Mouse (Mus musculus): ENCODE results near the gene Mfsd2a.
"Not testable (repeated sequence)": the region's sequence is repeated elsewhere in the genome, so short reads cannot be mapped to it uniquely, and the experiment has no call there.

The Mfsd2a gene

GRCm38 (mm10) chr4:122961100-122961567 lies at the start of gene Mfsd2a:
Mfsd2a (minus strand) TSS chr4:122961188.
- DNase-seq, result peak; percentile 32

DNA sequence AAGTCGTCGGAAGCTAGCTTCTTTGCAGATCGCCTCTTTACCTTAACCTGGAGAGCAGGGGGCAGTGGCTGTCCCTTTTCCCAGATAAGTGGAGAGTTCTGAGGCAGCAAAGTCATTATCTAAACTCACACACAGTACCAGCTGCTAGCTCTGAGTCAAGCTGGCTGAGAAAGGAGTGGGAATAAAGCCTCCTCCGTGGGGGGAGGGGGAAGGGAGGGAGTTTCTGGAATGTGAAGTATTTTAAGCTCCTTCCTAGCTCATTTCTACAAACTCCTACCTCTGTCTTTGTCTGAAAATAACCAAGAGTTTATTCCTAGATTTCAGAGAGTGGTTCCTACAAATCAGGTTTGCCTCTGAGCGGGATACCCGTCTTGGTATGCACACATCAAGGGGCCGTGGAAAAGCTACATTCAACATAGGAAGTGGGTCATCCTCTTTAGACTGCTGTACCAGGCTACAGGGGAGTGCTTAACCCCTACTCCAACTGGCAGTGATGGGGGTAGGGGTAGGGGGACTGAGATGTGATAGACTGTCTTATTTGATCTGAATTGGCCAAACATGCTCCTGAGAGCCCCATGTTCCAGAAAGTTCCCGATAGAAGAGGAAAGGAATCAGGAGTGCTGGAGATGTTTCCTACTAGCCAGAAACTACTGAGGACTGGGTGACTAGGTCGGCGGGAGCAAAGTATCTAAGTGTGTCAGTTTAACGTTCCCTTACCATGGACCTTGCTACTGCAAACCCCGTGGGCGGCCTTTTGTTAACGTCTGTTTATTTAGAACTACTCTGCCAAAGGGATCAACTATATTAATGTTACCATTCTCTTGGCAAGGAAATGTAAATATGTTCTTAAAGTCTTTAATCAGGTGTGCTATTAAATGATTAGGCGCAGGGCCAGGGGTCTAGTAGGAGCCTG lies 44.3 kb upstream of the Mfsd2a start:
- DNase-seq, result peak; percentile 44

DNA sequence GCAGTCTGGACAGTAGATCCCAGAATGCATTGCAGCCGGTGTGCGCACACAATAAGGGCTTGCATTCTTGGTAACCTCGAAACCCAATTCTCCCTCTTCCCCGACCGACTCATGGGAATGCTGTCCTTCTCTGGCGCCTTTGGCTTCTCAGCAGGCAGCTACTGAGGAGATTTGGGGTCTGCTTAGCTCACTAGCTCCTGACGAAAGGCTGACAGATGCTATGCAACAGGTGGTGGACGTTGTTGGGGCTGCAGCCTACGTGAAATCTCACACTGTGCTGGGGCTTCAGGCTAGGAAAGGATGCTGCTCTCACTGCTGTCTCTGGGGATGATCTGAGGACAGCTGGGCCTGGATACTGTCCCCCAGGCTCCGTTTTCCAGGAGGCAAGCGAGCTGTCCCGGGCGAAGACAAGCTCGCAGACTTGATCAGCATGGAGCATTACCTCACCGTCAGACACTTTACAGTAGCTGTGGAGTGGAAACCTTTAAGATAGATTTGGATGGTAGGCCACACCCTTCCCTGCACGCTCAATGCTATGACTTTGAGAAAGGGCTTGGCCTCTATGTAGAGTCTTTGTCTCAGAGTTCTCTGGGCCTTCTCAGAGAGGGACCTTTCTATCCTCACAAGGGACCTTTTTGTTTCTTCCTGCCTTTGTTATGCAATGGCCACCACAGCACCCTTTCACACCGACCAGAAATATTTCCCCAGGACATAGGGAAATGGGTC lies 39.8 kb upstream of the Mfsd2a start:
- DNase-seq, result no peak

- no peak for DNase-seq
Observed at GRCm38 (mm10) chr4:123000130-123000529, 39.1 kb upstream of the Mfsd2a start.

- DNase-seq, result no peak
Observed at GRCm38 (mm10) chr4:122999263-122999691, 38.3 kb upstream of the Mfsd2a start.

DNA sequence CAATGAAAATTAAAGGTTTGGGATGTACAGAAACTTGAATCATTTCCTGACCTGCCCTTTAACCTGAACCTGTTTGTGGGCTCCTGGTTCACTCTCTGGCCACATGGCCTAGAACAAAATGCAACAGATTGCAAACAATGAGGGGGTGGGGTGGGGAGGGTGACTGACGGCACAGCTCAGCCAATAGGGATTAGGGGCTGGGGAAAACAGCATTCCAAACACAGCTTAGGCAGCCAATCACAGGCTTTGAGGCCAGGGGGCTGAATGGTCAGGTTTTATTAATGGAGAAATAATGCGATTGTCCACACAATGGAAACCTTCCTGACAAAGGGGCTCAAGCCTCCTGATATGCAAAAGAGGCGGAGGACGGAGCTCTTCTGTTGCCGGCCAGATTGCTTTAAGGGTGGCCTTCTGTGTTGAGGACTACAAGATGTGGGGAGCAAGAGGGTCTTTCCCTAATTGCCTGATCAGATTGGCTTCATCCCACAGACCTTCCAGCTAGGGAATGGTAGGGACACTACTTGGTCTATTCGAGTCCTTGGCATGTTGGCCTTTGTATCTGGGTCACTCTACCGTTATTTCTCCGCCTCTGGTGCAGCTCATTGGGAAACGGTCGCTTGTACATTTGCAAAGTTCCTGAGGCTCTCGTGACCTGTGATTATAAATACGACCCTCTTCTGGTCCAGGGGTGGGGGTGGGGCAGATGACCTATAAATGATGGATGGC lies 37.7 kb upstream of the Mfsd2a start:
- peak; percentile 18 for DNase-seq

DNA sequence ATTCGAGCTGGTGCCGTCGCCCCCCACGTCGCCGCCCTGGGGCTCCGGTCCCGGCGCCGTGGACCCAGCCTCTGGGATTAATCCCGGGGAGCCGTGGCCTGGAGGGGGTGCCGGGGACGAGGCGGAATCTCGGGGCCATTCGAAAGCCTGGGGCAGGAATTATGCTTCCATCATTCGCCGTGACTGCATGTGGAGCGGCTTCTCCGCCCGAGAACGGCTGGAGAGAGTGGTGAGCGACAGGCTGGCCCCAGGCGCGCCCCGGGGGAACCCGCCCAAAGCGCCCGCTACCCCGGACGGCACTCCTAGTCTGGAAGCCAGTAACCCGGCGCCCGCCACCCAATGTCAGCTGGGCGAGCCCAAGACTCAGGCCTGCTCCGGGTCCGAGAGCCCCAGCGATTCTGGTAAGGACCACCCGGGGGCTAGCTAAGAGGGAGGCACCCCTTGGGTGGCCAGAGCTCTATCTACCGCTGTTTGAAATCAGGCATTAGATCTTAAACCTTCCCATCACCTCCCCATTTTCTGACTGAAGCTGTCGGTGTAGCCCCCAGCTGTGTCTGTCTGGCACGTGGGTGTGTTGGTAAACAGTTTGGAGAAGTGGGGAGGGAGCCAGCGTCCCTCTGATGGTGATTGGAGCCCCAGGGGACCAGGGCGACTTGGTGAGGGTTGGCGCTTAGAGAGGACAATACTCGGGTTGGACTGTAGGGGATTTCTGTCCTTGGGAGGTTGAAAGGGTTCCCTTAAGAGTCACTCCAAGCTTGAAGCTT lies 35.8 kb upstream of the Mfsd2a start:
- peak; percentile 58 for DNase-seq

DNA sequence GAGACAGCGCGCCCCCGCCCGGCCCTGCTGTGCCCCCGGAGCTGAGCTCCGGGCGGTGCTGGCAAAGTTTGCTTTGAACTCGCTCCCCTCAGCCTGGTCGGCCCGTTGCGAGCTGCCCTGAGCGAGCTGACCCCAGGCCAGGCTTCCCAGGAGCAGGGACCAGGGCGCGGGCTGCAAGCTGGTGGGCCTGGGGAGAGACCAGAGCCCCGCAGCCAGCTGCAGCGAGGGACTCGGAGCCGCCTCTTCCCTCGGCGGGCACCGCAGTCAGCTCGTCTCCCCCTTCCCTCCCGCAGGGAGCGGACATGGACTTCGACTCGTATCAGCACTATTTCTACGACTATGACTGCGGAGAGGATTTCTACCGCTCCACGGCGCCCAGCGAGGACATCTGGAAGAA lies 35.2 kb upstream of the Mfsd2a start:
- peak; percentile 29 for DNase-seq

GRCm38 (mm10) chr4:122995404-122996220 lies 34.6 kb upstream of the Mfsd2a start, which contains the start of gene Mycl:
Mycl (plus strand) TSS chr4:122995652.
- peak; percentile 83 for DNase-seq

DNA sequence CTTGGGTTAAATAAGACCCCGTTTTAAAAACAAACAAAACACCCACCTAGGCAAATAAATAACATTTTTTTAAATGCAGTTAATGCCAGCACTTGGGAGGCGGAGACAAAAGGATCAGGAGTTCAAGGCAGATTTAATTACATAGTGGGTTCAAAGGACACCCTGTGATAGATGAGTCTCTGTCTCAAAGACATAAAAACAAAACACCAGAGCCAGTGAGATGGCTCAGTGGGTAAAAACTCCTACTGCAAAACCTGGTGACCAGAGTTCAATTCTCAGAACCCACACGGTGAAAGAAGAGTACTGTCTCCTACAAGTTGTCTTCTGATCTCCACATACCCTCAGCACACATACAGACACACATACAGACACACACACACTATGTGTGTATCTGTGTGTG lies 31.3 kb upstream of the Mfsd2a start:
- no peak for DNase-seq

DNA sequence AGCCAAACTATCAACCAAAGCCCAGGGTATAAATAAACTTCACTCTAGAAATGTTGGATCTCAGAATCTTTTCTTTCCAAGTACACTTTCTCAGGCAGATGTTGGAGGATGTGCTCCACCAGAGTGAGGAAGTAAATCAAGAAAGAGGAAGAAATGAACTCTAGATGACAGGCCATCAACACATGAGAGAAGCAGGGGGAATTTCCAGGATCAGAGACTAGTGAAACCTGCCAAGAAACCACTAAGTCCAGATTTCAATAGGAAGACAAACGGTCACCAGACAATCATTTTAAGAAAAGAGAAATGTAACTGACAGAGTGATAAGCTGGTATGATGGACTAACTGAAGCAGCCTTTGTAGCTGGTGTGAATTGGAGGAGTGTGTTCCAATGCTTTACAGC lies 30.2 kb upstream of the Mfsd2a start:
- no peak for DNase-seq

DNA sequence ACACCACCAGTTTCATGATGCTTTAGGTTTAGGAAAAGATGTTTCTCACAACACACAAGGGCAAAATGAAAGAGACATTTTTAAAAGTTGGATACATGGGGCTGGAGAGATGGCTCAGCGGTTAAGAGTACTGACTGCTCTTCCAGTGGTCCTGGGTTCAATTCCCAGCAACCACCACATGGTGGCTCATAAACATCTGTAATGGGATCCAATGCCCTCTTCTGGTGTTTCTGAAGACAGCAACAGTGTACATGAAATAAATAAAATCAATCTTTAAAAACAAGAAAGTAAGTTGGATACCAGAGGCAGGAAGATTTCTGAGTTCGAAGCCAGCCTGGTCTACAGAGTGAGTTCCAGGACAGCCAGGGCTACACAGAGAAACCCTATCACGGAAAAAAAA lies 27.0 kb upstream of the Mfsd2a start:
- DNase-seq, result not testable (repeated sequence)

GRCm38 (mm10) chr4:122987421-122987820 lies 26.4 kb upstream of the Mfsd2a start:
- DNase-seq, result no peak

DNA sequence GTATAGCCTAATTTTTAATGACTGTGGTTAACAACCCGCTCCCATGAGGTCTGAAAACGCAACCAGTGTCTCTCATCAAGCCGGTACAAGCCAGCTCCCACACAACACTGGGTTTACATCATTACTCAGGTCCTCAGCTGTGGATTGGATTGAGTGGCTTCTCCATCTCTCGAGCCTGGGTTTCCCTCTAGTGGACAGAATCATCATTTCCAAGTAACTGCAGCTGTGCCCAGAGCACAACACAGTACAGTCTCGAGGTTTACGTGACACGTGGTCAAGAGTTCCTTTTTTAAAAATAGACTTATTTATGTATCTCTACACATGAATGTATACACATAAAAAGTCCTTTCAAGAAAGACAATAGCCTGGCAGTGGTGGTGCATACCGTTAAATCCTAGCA lies 24.1 kb upstream of the Mfsd2a start:
- peak; percentile 82 for DNase-seq

GRCm38 (mm10) chr4:122983486-122984261 lies 22.7 kb upstream of the Mfsd2a start:
- DNase-seq, result no peak

- no peak for DNase-seq
Observed at GRCm38 (mm10) chr4:122982537-122982936, 21.5 kb upstream of the Mfsd2a start.

DNA sequence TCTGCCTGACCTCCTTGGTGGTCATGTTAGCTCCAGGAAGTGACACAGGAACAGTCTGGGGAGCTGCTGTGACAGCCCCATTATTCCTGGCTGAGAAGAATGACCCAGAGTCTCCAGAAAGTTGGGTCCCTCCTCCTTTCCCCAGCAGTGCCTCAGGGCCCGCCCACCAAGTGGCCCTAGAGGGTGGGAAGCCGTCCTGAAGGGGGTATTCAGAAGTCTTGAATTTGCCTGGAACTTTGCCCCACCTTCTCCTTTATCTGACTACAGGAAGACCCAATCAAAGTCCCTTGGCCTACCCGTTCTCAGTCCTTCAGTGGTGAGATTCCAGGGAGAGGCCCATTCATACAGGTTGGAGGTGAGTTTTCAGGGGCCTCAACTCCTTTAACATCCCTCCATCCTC lies 20.9 kb upstream of the Mfsd2a start:
- DNase-seq, result no peak

DNA sequence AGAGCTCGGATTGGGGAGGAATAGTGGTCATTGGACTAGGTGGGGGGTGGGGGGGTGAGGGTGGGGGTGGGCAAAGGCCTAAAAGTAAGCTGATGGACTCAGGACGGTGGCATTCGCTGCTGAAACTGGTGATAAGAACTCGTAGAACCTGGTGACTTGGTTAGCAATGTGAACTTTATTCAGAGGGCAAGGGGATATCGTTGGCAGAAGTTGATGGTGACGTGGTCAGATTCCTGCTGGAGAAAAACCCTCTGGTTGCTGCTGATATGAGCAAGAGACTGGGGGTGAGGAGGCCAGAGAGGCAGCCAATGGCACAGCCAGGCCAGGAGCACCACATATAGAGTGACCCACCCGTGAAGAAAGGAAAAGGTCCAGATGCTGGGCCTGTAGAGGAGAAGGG lies 20.2 kb upstream of the Mfsd2a start:
- DNase-seq, result no peak

DNA sequence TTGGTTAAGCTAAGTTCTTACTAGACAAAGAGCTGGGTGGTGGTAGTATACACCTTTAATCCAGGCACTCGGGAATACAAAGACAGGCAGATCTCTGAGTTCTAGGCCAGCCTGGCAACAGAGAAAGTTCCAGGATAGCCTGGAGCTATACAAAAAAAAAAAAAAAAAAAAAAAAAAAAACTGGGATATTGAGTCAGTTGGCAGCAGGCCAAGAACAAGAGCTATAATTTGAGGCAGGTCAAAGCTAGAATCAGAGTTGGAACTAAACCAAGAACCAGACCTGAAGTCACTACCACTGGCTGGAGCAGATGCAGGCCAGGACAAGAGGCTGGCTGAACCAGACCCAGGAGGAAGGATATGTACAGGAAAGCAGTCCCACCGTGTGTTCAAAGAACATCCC lies 19.7 kb upstream of the Mfsd2a start:
- DNase-seq, result no peak

DNA sequence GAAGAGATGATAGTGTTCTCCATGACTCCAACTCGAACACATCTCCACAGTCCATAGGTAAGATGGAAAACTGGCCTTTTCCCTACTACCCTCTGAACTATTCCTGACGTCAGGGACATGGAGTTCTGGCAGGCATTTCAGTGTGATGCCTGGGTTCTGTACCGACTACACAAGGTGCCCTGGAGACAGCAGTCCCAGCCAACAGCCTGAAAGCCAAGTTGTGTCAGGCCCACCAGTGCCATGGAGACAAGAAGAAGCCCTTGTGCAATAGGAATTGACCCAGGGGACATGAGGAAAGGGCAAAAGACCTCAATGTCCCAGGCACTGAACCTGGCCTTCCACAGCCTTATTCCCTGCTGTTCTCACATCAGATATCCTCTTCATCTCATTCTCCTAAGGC lies 18.8 kb upstream of the Mfsd2a start:
- DNase-seq, result no peak

DNA sequence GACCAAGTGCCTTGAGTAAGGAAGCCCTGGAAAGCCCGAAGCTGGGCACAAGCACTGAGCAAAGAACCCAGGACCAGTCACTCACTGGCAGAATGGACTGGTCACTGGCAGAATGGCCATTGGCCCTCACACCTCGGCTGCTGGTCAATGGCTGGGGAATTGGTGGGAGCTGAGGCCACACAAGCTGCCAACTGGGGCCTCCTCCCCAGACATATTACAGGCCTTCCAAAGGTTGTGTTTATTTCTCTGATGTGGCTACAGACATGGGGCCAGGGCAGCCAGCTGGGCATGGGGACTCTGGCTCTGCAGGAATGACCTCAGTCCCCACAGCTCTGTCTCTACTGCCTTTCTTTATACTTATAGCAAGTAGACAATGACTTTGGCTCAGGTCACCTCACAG lies 17.9 kb upstream of the Mfsd2a start:
- no peak for DNase-seq
